Mouse (Mus musculus): ENCODE measurements around the gene Ccdc14. TPM values are rescaled to one million over a fixed set of nuclear protein-coding genes. Genes with fewer than 3 reads are reported as not detected.
"Not testable (repeated sequence)": the region's sequence is repeated elsewhere in the genome, so short reads cannot be mapped to it uniquely, and the experiment has no call there.

Gene Ccdc14
- polyA plus RNA-seq, 1 experiment from 2014 or later: 5.6 TPM

DNA sequence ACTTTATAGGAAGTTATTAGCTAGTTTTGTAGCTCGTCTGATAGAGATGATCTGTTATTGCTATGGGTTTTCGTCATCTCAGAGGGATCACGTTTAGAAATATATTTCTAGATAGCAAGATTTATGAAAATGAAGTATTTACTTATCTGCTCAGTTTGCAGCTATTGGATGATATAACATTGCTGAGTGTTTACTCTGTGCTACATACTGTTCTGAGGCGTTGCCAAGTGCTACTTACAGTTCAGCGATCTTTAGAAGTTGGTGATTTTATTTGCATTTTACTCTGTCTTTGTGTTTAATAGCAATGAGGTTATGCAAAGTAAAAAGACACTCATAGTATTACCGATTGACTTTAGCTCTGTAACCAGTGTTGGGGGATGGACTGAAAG, 10.4 kb downstream of the Ccdc14 start:
- DNase-seq (ENCODE audit: low read depth, low spot score) (no peak), ATAC-seq (no peak)
- in situ Hi-C loops (cut with MboI; ENCODE audit: low pct_unique_long_range_greater_than_20kb): loop anchor here (5.0 to 10.0 kb wide), 4 partner anchors 34 to 506 kb away; no protein-coding TSS in a partner anchor
- CTCF ChIA-PET: interaction anchor here (1.0 to 4.2 kb wide), 16 partner anchors 10 to 508 kb away, joined by 3 to 40 read pairs (median 5); partner anchors contain the start of gene Ccdc14
- POLR2A ChIA-PET: interaction anchor here (1.0 kb wide), 1 partner anchor 27 kb away, joined by 3 read pairs; no protein-coding TSS in a partner anchor
- TF ChIP-seq CTCF (IDR thresholded peaks at IDR 0.05): no peak
- H3K27me3 ChIP-seq: no peaks in the 10 kb centered on the region

DNA sequence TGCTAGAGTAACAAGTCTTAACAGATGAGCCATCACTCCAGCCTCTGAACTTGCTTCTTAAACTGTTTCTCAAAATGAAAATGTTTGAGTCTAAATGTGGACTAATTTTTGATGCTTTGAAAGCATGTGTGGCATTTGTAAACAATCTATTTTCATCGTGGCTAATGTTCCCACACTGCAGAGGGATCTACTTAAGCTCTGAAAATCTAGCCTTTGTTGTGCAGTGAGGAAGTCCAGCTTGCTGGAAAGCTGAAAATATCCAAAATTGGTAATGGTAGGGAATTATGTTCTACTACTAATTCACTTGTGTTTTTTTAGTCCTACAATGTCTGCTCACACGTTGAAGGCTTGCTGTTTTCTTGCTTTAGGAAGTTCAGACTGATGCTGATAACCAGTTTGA, 15.6 kb downstream of the Ccdc14 start:
- no peak for TF ChIP-seq CTCF (IDR thresholded peaks at IDR 0.05)
- no peak for DNase-seq (ENCODE audit: low read depth, low spot score)
- H3K27me3 ChIP-seq: no peaks in the 10 kb centered on the region
- no peak for ATAC-seq
- in situ Hi-C loops (cut with MboI; ENCODE audit: low pct_unique_long_range_greater_than_20kb): loop anchor here (10.0 kb wide), 1 partner anchor 511 kb away; no protein-coding TSS in a partner anchor
- ChIA-PET POLR2A (no interaction called here), CTCF (interaction anchor here (1.3 to 2.3 kb wide), 2 partner anchors 16 to 39 kb away, joined by 5 to 7 read pairs; no protein-coding TSS in a partner anchor)

DNA sequence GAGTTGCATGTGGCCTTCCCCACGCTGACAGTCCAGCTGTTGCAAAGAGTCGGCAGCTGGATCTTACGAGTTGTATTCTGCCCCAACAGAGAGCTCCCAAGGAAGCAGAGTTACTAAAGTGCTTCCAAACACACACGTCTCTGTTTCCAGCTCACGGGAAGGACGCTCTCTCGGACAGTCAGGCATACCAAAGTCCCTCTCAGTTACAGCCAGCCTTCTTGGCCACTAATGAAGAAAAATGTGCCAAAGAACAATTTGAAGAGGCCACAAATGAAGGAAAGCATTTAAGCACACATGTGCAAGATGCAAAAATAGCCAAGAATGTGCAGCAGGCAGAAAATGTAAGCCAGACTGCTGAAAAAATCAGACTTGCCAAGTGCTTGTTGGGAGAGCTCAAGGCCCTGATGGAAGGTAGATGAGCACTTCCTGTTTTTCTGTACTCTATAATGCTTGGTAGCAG, 16.1 kb downstream of the Ccdc14 start:
- no peak for TF ChIP-seq CTCF (IDR thresholded peaks at IDR 0.05)
- ATAC-seq: no peak
- no peak for DNase-seq (ENCODE audit: low read depth, low spot score)
- in situ Hi-C loops (cut with MboI; ENCODE audit: low pct_unique_long_range_greater_than_20kb): loop anchor here (10.0 kb wide), 1 partner anchor 512 kb away; no protein-coding TSS in a partner anchor
- no peaks in the 10 kb centered on the region for H3K27me3 ChIP-seq
- CTCF ChIA-PET: interaction anchor here (1.3 to 2.3 kb wide), 2 partner anchors 15 to 39 kb away, joined by 5 to 7 read pairs; no protein-coding TSS in a partner anchor
- POLR2A ChIA-PET: interaction anchor here (0.6 kb wide), 1 partner anchor 89 kb away, joined by 3 read pairs; no protein-coding TSS in a partner anchor

GRCm38 (mm10) chr16:34711481-34711880, 21.1 kb downstream of the Ccdc14 start:
- no peak for DNase-seq (ENCODE audit: low read depth, low spot score)

DNA sequence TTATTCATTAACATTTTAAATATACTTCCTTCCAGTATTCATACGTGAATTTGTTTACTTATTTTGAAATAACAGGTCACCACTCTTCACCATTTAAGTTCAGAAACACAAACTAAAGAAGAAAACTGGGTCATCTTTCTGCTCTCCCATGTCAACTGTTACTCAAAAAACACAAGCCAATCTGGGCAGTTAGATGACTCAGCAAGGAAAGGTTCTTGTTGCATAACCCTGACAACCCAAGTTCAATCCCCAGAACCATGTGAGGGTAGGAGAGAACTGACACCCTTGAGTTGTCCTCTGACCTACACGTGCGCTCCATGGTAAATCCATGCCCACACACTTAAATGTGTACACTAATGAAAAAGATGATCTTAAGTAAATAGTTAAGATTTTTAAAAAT, 34.7 kb downstream of the Ccdc14 start:
- TF ChIP-seq CTCF (IDR thresholded peaks at IDR 0.05): no peak
- ChIA-PET CTCF (interaction anchor here (0.9 kb wide), 1 partner anchor 14 kb away, joined by 3 read pairs; no protein-coding TSS in a partner anchor), POLR2A (no interaction called here)
- H3K27me3 ChIP-seq: no peaks in the 10 kb centered on the region
- in situ Hi-C loops (cut with MboI; ENCODE audit: low pct_unique_long_range_greater_than_20kb): no loop called here
- ATAC-seq: no peak
- DNase-seq (ENCODE audit: low read depth, low spot score): no peak

More at GRCm38 (mm10) chr16:34711481-34711880, 21.1 kb downstream of the Ccdc14 start:
- H3K27me3 ChIP-seq: no peaks in the 10 kb centered on the region
- in situ Hi-C loops (cut with MboI; ENCODE audit: low pct_unique_long_range_greater_than_20kb): no loop called here
- TF ChIP-seq CTCF (IDR thresholded peaks at IDR 0.05): peak; percentile 49
- ATAC-seq: no peak
- POLR2A ChIA-PET: no interaction called here
- CTCF ChIA-PET: interaction anchor here (1.2 to 6.5 kb wide), 7 partner anchors 8 to 335 kb away, joined by 3 to 40 read pairs (median 3); no protein-coding TSS in a partner anchor

GRCm38 (mm10) chr16:34728610-34729009, 38.2 kb downstream of the Ccdc14 start:
- in situ Hi-C loops (cut with MboI; ENCODE audit: low pct_unique_long_range_greater_than_20kb); POLR2A ChIA-PET; DNase-seq (ENCODE audit: low read depth, low spot score); ATAC-seq; CTCF ChIA-PET; H3K27me3 ChIP-seq: not testable (repeated sequence)

GRCm38 (mm10) chr16:34729371-34729770, 39.0 kb downstream of the Ccdc14 start:
- in situ Hi-C loops (cut with MboI; ENCODE audit: low pct_unique_long_range_greater_than_20kb): no loop called here
- ChIA-PET POLR2A (no interaction called here), CTCF (no interaction called here)
- H3K27me3 ChIP-seq: no peaks in the 10 kb centered on the region
- DNase-seq (ENCODE audit: low read depth, low spot score): no peak
- ATAC-seq: no peak
- no peak for TF ChIP-seq CTCF (IDR thresholded peaks at IDR 0.05)

DNA sequence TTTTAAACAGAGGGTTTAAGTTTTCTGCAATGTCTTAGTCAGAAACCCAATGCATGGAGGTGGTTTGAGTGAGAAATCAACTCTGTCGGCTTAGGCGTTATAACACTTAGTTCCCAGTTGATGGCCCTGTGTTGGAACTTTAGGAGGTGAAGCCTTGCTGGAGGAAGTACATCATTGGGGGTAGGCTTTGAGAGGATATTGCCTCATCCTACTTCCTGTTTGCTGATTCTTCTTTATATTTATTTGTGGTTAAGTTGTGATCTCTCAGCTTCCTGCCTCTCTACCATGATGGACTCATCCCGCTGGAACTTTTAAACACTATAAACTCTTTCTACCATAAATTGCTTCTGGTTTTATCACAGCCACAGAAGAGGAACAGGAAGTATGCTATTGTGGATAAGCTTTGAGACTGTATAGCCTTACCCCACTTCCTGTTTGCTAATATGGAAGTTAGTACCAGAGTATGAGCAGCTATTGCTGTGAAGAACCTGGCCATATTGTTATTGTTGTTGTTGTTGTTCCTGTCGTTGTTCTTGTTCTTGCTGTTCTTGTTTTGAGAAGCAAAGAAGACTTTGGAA, 48.3 kb downstream of the Ccdc14 start:
- no peak for TF ChIP-seq CTCF (IDR thresholded peaks at IDR 0.05)
- ChIA-PET CTCF (no interaction called here), POLR2A (no interaction called here)
- H3K27me3 ChIP-seq: no peaks in the 10 kb centered on the region
- DNase-seq (ENCODE audit: low read depth, low spot score): no peak
- in situ Hi-C loops (cut with MboI; ENCODE audit: low pct_unique_long_range_greater_than_20kb): no loop called here
- no peak for ATAC-seq

DNA sequence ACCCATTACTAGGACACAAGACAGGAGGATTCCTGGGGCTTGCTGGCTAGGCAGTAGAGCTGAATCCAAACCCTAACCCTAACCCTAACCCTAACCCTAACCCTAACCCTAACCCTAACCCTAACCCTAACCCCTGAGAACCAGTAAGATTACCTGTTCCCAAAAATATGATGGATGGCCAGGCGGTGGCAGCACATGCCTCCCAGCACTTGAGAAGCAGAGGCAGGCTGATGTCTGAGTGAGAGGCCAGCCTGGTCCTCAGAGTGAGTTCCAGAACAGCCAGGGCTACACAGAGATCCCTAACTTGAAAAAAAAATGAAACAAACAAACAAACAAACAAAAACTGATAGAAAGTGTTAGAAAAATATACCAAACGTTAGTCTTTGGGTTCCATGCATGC, 52.5 kb downstream of the Ccdc14 start:
- DNase-seq (ENCODE audit: low read depth, low spot score) (no peak), ATAC-seq (no peak)
- ChIA-PET CTCF (no interaction called here), POLR2A (no interaction called here)
- in situ Hi-C loops (cut with MboI; ENCODE audit: low pct_unique_long_range_greater_than_20kb): no loop called here
- no peak for TF ChIP-seq CTCF (IDR thresholded peaks at IDR 0.05)
- no peaks in the 10 kb centered on the region for H3K27me3 ChIP-seq

GRCm38 (mm10) chr16:34745065-34745585, 54.7 kb downstream of the Ccdc14 start, which contains the start of gene Mylk:
Gene Mylk, plus strand, starts transcription at chr16:34745210.
- DNase-seq (ENCODE audit: low read depth, low spot score): peak; percentile 42
- in situ Hi-C loops (cut with MboI; ENCODE audit: low pct_unique_long_range_greater_than_20kb): no loop called here
- CTCF ChIA-PET: interaction anchor here (1.2 to 1.6 kb wide), 4 partner anchors 10 to 130 kb away, joined by 4 to 7 read pairs (median 4); no protein-coding TSS in a partner anchor
- POLR2A ChIA-PET: interaction anchor here (0.7 to 1.3 kb wide), 2 partner anchors 21 to 47 kb away, joined by 3 to 6 read pairs; no protein-coding TSS in a partner anchor
- no peak for TF ChIP-seq CTCF (IDR thresholded peaks at IDR 0.05)
- peak; percentile 88 for ATAC-seq
- H3K27me3 ChIP-seq: no peaks in the 10 kb centered on the region
